Mouse (Mus musculus) bone marrow macrophage, adult 2 months (primary cell): ENCODE measurements around the gene Anapc1. TPM values are rescaled to one million over a fixed set of nuclear protein-coding genes. Genes with fewer than 3 reads are reported as not detected.

ENCODE experiments used
- H3K27ac ChIP-seq: 2 replicates; pipeline ENCODE4 v1.5.1; 2012; ENCODE audit warnings: low read depth, low read length; ENCODE audit not compliant: insufficient read depth
- H3K4me1 ChIP-seq: 2 replicates; pipeline ENCODE4 v1.6.1; 2012; ENCODE audit warnings: low read length; ENCODE audit not compliant: control insufficient read depth, insufficient read depth
- H3K4me3 ChIP-seq: 2 replicates; pipeline ENCODE4 v1.5.1; 2012; ENCODE audit warnings: mild to moderate bottlenecking, low read length, moderate library complexity; ENCODE audit not compliant: insufficient read depth
- CTCF ChIP-seq: IDR thresholded peaks from 2 replicates; pipeline ENCODE4 v1.5.1; 2012; ENCODE audit warnings: low read depth, mild to moderate bottlenecking, low read length, moderate library complexity
- POLR2A ChIP-seq: IDR thresholded peaks from 2 replicates; pipeline ENCODE4 v1.6.1; 2012; ENCODE audit warnings: mild to moderate bottlenecking, low read depth, low read length, borderline replicate concordance
- polyA plus RNA-seq: library from polyadenylated mRNA; stranded (reverse); fragments of >200 nt; gene quantifications from 2 replicates; pipeline ENCODE4 v1.2.4, GENCODE M21; 2012; ENCODE audit not compliant: missing spikeins, insufficient read depth, insufficient read length

The Anapc1 gene
- polyA plus RNA-seq, 1 experiment = 61.1 TPM

DNA sequence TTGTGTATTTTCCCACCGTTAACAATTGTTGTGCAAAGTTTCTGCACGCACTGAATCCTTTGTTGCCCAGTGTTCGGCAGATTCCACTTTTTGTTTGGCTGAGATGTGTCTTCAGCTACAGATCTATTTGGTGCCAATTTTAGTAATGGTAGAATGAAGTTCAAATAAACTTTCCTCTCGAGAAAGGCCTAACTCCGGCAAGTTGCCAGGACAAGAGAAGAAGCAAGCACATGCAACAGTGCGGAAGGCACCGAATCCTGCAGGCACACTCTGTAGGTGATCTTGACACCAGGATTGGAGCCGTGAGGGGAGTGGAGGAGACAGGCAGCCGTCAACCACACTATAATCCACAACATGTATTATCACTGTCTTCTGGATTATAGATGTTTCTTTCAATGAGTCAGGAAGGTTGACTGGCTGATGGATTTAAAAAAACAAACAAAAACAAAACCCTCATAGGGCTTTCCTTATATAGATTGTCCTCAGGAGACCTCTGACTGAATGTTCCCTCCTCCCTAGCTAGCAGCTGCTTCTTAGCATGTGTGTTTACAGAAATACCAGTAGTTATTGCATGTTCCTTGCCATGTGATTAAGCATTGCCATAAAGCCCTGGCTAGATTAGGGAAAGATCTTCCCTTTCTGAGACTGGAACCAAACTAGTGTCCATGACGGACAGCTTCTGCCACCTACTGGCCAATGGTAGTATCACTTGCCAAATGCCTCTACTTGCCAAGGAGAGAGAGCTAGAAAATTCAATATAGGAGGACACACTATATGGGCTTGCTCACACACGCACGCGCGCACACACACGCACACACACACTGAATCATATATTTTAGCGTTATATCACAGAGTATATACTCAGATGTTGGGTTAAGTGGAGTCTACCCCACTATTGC is 114.2 kb downstream of the Anapc1 start:
- Histone ChIP-seq H3K4me3 (no peak overlapping the region), H3K27ac (no peak overlapping the region), H3K4me1 (peaks cover 4% of the 10 kb centered on the region)
- no peak for TF ChIP-seq CTCF
- TF ChIP-seq POLR2A = no peak

- H3K4me1 ChIP-seq = peaks cover 4% of the 10 kb centered on the region
Observed at GRCm38 (mm10) chr2:128571001-128571400, 116.2 kb downstream of the Anapc1 start.

DNA sequence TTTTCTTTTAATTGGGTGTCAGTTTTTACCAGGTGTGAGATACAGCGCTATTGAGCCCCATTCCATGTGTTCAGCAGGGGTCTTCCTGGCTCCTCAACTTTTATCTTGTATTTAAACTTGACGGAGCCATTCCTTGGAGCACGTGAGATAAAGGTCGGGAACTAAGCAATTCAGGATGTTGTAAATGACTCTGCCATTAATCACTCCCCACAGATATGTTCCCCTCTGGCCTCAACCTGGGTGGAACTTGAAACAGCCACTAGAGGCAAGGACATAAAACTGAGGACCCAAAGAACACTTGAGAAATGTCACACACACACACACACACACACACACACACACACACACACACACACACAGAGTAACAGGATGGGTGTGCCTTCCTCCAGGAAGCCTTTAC is 118.7 kb downstream of the Anapc1 start:
- H3K4me1 ChIP-seq = peaks cover 4% of the 10 kb centered on the region
- H3K27ac ChIP-seq = no peak overlapping the region
- TF ChIP-seq POLR2A (no peak), CTCF (no peak)
- H3K4me3 ChIP-seq = no peak overlapping the region

More at GRCm38 (mm10) chr2:128571001-128571400, 116.2 kb downstream of the Anapc1 start:
- TF ChIP-seq POLR2A (no peak), CTCF (no peak)
- H3K4me3 ChIP-seq = no peak overlapping the region
- no peak overlapping the region for H3K27ac ChIP-seq

- H3K4me3 ChIP-seq = no peak overlapping the region
- H3K4me1 ChIP-seq = peaks cover 4% of the 10 kb centered on the region
- TF ChIP-seq POLR2A = no peak
- TF ChIP-seq CTCF = no peak
- no peak overlapping the region for H3K27ac ChIP-seq
Observed at GRCm38 (mm10) chr2:128568018-128568417, 119.2 kb downstream of the Anapc1 start.

DNA sequence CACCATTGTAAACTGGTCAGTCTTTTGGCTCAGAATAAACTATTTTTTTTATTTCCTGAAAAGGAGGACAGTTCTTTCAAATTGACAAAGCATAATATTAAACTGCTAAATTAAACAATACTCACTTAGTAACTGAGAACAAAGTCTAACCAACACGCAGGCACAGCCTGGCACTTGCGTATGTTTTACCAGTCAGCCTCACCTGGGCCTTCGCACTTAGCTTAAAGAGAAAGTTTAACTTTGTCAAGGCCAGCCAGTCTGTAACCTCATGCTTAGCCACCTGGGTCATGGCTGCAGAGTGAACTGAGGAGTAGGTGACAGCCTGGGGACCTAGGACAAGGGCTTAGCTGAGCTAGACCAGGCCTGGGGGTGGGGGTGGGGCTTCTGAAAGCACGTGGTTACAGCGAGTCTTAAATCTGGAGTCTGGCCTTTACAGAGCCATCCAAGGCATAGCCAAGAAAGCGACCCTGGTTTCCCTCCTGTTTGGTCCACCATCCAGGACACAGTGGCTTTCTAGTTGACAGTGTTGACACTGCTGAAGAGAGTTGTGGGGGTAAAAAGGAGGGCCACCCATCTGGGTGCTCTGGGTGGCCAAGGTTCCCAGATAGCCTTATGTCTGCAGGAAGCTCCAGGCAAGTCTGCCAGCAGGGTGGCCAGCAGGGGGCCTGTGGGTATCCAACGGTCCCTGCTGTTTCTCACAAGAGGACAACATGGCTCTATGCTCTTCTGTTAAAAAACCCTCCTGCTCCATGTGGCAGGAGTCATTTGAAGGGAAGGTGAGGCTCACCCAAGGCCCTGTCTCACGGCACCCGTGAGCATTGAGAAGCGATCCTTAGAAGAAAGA is 120.7 kb downstream of the Anapc1 start:
- H3K4me3 ChIP-seq = no peak overlapping the region
- H3K4me1 ChIP-seq = no peaks in the 10 kb centered on the region
- no peak overlapping the region for H3K27ac ChIP-seq
- TF ChIP-seq POLR2A (no peak), CTCF (peak; percentile 25; the same call in 1 of the 2 replicates)

- Histone ChIP-seq H3K4me1 (no peaks in the 10 kb centered on the region), H3K27ac (no peak overlapping the region), H3K4me3 (no peak overlapping the region)
- TF ChIP-seq CTCF (no peak), POLR2A (no peak)
Observed at GRCm38 (mm10) chr2:128565904-128566303, 121.3 kb downstream of the Anapc1 start.

- Histone ChIP-seq H3K4me1 (no peaks in the 10 kb centered on the region), H3K4me3 (no peak overlapping the region), H3K27ac (no peak overlapping the region)
- no peak for TF ChIP-seq POLR2A
- no peak for TF ChIP-seq CTCF
Observed at GRCm38 (mm10) chr2:128564195-128564594, 123.0 kb downstream of the Anapc1 start.

Other genes with a start within 250 kb of the Anapc1 start
- not detected in 2 replicates for gene Spdye4c, start 96.2 kb downstream of the Anapc1 start, polyA plus RNA-seq
- 52.5 and 53.2 TPM in 2 replicates for gene Mertk, start 11.6 kb upstream of the Anapc1 start, polyA plus RNA-seq
- gene Tmem87b, start 130.7 kb upstream of the Anapc1 start, polyA plus RNA-seq = 57.6 and 61.0 TPM in 2 replicates
- gene Fbln7, start 175.6 kb upstream of the Anapc1 start, polyA plus RNA-seq = not detected in 2 replicates